Mouse (Mus musculus) adrenal gland (tissue): ENCODE data around the gene Rasgef1b.

Experiments
- intact Hi-C: fragments of 180-260 bp; cut with DNase I; formaldehyde crosslinking; loops from one replicate; pipeline ENCODE4 v1.15.1; 2025

Rasgef1b gene

GRCm38 (mm10) chr5:99470613-99471012, 258.3 kb downstream of the Rasgef1b start:
- intact Hi-C loops, result no loop called here

- intact Hi-C loops, result no loop called here
Measured at GRCm38 (mm10) chr5:99459007-99459406, 269.9 kb downstream of the Rasgef1b start.

GRCm38 (mm10) chr5:99457291-99457690, 271.6 kb downstream of the Rasgef1b start:
- intact Hi-C loops, result no loop called here

GRCm38 (mm10) chr5:99451939-99452338, 276.9 kb downstream of the Rasgef1b start:
- intact Hi-C loops, result no loop called here

GRCm38 (mm10) chr5:99451416-99451815, 277.4 kb downstream of the Rasgef1b start:
- intact Hi-C loops, result no loop called here

- intact Hi-C loops, result no loop called here
Measured at GRCm38 (mm10) chr5:99450994-99451393, 277.9 kb downstream of the Rasgef1b start.

- intact Hi-C loops, result no loop called here
Measured at GRCm38 (mm10) chr5:99450463-99450862, 278.4 kb downstream of the Rasgef1b start.

- intact Hi-C loops, result no loop called here
Measured at GRCm38 (mm10) chr5:99447481-99447880, 281.4 kb downstream of the Rasgef1b start.

- intact Hi-C loops, result no loop called here
Measured at GRCm38 (mm10) chr5:99445242-99445641, 283.6 kb downstream of the Rasgef1b start.

- intact Hi-C loops, result no loop called here
Measured at GRCm38 (mm10) chr5:99444777-99445176, 284.1 kb downstream of the Rasgef1b start.

GRCm38 (mm10) chr5:99440109-99440508, 288.8 kb downstream of the Rasgef1b start:
- intact Hi-C loops, result no loop called here

- intact Hi-C loops, result no loop called here
Measured at GRCm38 (mm10) chr5:99438526-99438925, 290.3 kb downstream of the Rasgef1b start.

GRCm38 (mm10) chr5:99434226-99434625, 294.6 kb downstream of the Rasgef1b start:
- intact Hi-C loops, result no loop called here

GRCm38 (mm10) chr5:99432471-99432870, 296.4 kb downstream of the Rasgef1b start:
- intact Hi-C loops, result no loop called here

- intact Hi-C loops, result no loop called here
Measured at GRCm38 (mm10) chr5:99429273-99429672, 299.6 kb downstream of the Rasgef1b start.

- intact Hi-C loops, result no loop called here
Measured at GRCm38 (mm10) chr5:99428648-99429047, 300.2 kb downstream of the Rasgef1b start.

- intact Hi-C loops, result no loop called here
Measured at GRCm38 (mm10) chr5:99423271-99423670, 305.6 kb downstream of the Rasgef1b start.

GRCm38 (mm10) chr5:99422856-99423255, 306.0 kb downstream of the Rasgef1b start:
- intact Hi-C loops, result no loop called here

- intact Hi-C loops, result no loop called here
Measured at GRCm38 (mm10) chr5:99422092-99422491, 306.8 kb downstream of the Rasgef1b start.

GRCm38 (mm10) chr5:99419872-99420271, 309.0 kb downstream of the Rasgef1b start:
- intact Hi-C loops, result no loop called here

- intact Hi-C loops, result no loop called here
Measured at GRCm38 (mm10) chr5:99416902-99417301, 312.0 kb downstream of the Rasgef1b start.

- intact Hi-C loops, result no loop called here
Measured at GRCm38 (mm10) chr5:99415676-99416075, 313.2 kb downstream of the Rasgef1b start.

- intact Hi-C loops, result no loop called here
Measured at GRCm38 (mm10) chr5:99415049-99415448, 313.8 kb downstream of the Rasgef1b start.

GRCm38 (mm10) chr5:99414293-99414692, 314.6 kb downstream of the Rasgef1b start:
- intact Hi-C loops, result no loop called here
